Mouse (Mus musculus) cortical plate, adult 2 months (tissue): ENCODE measurements at regions not wholly inside any gene's neighbourhood (a gene's known extent, or its start where the extent isn't known, plus 50 kb on each side); places are given as distances from the start of the nearest gene placed in this dataset.

Source experiments
- H3K27ac ChIP-seq: fragments of 200-500 bp; 2 replicates; pipeline ENCODE4 v1.5.1; 2012; ENCODE audit warnings: low read length, control low read depth, inconsistent platforms; ENCODE audit not compliant: insufficient read depth
- H3K4me1 ChIP-seq: fragments of 200-500 bp; 2 replicates; pipeline ENCODE4 v1.6.1; 2011; ENCODE audit warnings: low read length; ENCODE audit not compliant: control insufficient read depth, insufficient read depth
- H3K4me3 ChIP-seq: fragments of 200-500 bp; 2 replicates; pipeline ENCODE4 v1.5.1; 2011; ENCODE audit warnings: mild to moderate bottlenecking, low read length, control low read depth; ENCODE audit not compliant: insufficient read depth
- CTCF ChIP-seq: fragments of 200-500 bp; IDR thresholded peaks from 2 replicates; pipeline ENCODE4 v1.5.1; 2011; ENCODE audit warnings: mild to moderate bottlenecking, control low read depth, low read length; ENCODE audit not compliant: insufficient read depth; ENCODE audit errors: extremely low read depth
- POLR2A ChIP-seq: fragments of 200-500 bp; IDR thresholded peaks from 2 replicates; pipeline ENCODE4 v1.6.1; 2011; ENCODE audit warnings: mild to moderate bottlenecking, low read length, control low read depth; ENCODE audit not compliant: insufficient read depth; ENCODE audit errors: extremely low read depth

DNA sequence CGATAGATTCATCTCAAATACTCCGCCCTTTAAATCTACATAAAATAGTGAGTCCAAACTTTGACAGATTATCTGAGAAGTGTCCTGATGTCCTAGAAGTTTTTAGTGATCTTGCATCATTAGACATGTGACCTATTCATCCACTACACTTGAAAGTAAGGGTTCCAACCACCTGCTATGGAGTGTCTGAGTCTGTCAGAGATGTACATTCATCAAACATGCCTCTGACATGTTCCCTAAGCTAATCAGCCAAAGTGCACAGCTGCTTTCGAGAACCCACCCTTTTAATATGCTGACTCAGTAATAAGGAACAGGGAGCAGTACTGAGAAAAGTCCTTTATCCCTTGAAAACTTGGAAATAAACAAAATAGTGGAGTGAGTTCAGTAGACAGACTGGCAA is 2414.8 kb upstream of the Gm7489 start:
- no peak for TF ChIP-seq CTCF
- TF ChIP-seq POLR2A = no peak
- H3K4me1 ChIP-seq = no peaks in the 10 kb centered on the region; the same call in 1 of the 2 replicates
- H3K27ac ChIP-seq = no peak overlapping the region
- H3K4me3 ChIP-seq = no peak overlapping the region

DNA sequence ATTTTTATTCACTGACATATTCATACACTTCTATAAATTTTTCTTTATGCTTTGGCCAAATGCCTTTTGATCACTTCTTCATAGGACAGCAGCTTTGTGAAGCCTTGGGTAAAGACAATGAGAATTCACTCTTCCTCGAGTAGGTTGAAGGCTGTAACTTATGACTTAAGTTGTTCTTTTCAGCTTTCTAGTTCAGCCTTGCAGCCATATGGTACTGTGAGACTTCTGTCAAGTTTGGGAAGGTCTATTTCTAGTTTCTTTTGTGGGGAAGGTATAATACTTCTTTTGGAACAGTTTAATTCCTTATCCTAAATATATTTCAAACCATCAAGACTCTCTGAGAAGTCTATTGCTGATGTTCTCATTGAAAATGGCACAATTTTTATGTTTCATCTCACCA is 2413.6 kb upstream of the Gm7489 start:
- H3K4me1 ChIP-seq = no peaks in the 10 kb centered on the region; the same call in 1 of the 2 replicates
- H3K4me3 ChIP-seq = no peak overlapping the region
- no peak for TF ChIP-seq POLR2A
- no peak for TF ChIP-seq CTCF
- H3K27ac ChIP-seq = no peak overlapping the region

DNA sequence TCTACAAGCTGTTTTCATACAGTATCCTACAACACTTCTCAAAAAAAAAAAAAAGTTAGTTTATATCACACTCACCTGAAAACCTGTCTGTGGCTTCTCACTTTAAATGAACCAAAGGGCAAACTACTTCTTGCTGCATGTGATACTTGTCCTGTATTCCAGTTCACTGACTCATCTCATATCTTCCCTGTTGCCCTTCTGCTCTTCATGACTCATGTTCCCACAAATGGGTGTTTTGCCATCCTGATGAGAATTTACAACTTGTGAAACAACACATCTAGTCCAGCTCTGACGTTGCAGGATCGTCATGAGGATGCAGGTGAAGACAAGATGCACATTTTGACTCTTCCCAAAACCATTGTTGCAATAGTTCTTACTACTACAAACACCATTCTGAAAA is 2412.7 kb upstream of the Gm7489 start:
- TF ChIP-seq POLR2A (no peak), CTCF (no peak)
- Histone ChIP-seq H3K4me3 (no peak overlapping the region), H3K4me1 (no peaks in the 10 kb centered on the region; the same call in 1 of the 2 replicates), H3K27ac (no peak overlapping the region)

DNA sequence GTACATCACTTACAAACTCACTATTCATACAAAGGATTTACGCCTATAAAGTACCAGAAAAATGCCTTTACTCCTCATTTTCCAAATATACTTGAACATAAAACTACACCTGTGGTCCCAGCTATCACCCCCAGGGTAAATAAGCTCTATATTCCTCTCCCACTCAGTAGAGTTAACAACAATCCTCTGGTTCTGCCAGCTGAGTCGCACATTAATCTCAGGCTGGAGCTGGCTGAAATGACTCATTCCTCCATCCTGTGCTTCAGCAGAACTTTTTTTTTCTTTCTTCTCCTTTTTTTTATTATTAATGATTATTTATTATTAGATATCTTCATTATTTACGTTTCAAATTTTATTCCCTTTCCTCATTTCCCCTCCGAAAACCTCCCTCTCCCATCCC is 2402.8 kb upstream of the Gm7489 start:
- Histone ChIP-seq H3K4me1 (no peaks in the 10 kb centered on the region), H3K27ac (no peak overlapping the region), H3K4me3 (no peak overlapping the region)
- TF ChIP-seq CTCF = no peak
- no peak for TF ChIP-seq POLR2A

DNA sequence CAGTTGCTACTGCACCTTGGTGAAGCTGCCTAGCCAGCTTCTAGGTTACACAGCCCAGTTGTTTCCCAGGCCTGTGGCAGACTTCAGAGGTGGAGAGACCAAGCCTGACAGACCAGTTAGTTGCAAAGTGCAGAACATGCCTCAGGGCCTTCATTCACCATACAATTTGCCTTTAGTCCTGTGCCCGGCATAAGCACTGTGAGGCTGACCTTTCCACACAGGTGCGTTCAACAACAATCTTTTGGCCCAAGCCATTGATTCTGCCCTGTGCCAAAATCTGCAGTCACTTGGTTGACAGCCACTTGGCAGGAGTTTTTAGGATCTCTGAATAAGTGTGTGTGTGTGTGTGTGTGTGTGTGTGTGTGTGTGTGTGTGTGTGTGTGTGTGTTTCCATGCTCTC is 2400.5 kb upstream of the Gm7489 start:
- no peak overlapping the region for H3K4me3 ChIP-seq
- H3K27ac ChIP-seq = no peak overlapping the region
- H3K4me1 ChIP-seq = no peaks in the 10 kb centered on the region
- TF ChIP-seq CTCF (no peak), POLR2A (no peak)

DNA sequence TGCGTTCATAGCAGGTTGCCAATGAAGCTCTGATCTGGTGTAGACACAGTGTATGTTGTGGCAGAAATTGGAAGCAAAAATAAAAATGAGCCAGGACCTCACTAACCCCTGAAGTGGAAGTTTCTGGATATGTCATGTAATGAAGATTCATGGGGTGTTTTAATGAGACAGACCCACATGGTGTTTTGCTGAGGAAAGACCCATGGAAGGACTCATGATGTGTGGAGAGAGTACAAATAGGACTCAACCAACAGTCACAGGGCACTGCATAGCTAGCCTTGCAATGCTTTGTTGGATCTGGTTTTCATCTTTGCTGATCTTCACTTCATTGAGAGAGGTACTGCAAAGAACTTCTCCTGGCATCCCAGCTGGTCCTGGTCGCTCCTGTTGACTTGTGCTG is 2399.2 kb upstream of the Gm7489 start:
- Histone ChIP-seq H3K27ac (no peak overlapping the region), H3K4me1 (no peaks in the 10 kb centered on the region), H3K4me3 (no peak overlapping the region)
- TF ChIP-seq POLR2A (no peak), CTCF (no peak)

DNA sequence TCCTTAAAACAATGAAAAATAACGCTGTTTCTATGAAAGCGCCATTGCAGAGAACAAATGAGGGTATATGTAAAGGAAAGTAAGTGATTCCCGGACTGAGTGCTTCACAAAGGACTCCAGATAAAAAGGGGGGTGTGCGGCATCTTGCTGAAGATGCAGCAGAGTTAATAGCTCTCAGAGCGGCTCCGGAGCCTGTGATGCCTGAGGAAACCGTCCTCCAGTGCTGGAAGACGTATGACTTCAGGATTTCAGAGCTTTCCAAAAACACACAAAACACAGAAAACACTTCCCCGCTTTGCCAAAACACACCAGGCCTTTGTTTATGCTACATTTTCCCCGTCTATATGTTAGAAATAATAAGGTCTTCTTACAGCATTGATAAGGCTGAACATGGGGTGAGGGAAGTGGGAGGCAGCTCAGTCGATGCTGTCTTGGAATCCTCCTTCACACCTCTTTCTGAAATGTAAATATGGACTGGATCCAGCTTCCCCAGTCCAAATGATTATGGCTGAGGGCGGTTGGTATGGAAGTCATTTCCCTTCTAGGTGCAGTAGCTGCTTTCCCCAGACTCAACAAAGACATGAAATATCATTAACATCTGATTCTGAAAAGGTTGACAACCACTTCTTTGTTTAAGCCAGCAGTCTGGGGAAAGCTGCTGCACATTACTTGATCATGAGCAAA is 2382.5 kb upstream of the Gm7489 start:
- Histone ChIP-seq H3K4me1 (no peaks in the 10 kb centered on the region), H3K27ac (no peak overlapping the region), H3K4me3 (no peak overlapping the region)
- TF ChIP-seq CTCF = no peak
- no peak for TF ChIP-seq POLR2A

DNA sequence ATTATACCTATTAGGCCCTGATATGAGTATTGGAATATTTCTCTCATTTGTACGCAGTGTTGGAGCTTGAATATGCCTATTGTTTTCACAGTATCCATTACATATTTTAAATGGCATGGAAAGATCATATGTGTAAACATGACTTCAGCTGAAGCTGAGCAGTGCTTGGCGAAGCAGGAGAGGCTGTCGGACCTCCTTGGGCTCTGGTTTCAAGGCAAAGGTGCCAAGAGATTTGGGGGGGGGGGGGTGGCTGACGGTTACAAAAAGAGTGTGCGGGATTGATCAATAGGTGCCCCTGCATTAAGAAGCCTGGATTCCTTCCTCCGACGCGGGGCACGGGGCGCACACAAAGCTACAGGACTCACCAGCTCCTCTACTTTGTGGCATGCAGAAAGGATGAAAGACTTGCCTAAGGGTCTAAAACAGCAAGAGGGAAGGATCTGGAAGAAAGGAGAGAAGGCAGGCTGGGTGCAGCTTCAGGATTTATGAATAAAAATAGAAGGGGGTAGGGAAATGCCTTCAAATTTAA is 2381.9 kb upstream of the Gm7489 start:
- Histone ChIP-seq H3K4me1 (no peaks in the 10 kb centered on the region), H3K4me3 (no peak overlapping the region), H3K27ac (no peak overlapping the region)
- TF ChIP-seq CTCF (no peak), POLR2A (no peak)

DNA sequence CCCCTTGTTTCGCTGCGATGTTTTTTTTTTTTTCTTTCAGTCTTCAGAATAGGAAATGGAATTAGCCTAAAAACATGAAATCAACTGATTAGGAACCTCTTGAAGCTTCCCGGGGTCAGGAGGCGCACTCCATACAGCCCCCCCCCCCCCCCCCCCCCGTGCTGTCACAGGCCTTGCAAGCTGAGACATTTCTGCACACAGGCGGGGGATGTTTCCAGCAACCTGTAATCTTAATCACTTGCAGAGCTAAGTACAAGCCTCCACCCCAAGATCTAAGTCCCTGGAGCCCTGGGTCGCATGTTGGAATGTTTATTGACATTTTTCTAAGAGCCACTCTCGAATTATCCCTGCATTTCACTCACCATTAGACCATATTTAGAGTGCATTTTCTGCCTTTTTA is 2381.4 kb upstream of the Gm7489 start:
- Histone ChIP-seq H3K27ac (no peak overlapping the region), H3K4me3 (no peak overlapping the region)

DNA sequence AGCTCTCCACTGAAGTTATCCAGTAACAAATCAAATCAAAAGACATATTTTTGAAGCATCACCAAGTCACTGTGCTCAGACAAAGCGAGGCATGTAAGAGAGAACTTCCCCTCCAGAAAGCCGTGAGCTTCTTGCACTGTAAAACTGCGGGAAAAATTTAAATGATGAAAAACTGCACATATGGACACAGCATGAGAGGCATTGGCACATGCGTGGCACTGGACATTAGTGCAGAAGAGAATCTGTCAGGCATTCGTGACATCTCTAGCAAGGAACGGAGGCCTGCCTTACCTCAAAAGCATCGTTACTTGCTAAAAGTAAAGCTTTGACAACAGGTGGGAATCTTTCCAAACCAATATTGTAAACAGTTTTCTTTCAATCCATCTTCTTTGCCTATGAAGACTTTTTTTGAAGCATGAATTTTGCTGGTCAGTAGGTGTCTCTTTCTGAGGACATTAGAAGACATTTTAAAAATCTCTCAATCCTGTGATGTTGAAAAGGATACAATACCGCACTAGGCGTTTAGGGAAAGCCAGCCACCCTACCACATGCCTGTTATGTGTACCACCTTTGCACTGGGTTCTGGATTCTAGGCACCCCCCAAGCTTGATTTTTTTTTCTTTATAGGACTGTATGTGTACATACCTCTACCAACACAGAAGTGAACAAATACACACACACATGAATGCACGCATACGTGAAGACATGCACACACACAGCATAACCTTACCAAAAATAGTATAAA is 2380.5 kb upstream of the Gm7489 start:
- TF ChIP-seq POLR2A (no peak), CTCF (no peak)
- Histone ChIP-seq H3K4me3 (no peak overlapping the region), H3K27ac (no peak overlapping the region), H3K4me1 (no peaks in the 10 kb centered on the region)

More for the DNA sequence above, 2381.4 kb upstream of the Gm7489 start:
- no peaks in the 10 kb centered on the region for H3K4me1 ChIP-seq
- TF ChIP-seq CTCF (no peak), POLR2A (no peak)
